Mouse (Mus musculus) 3T3-L1 (cell line): Measurements from ENCODE around the gene Ranbp9.

Source experiments
- DNase-seq: peaks from one replicate; pipeline ENCODE4 v3.0.0-alpha.2; 2015; ENCODE audit warnings: low read depth, low spot score

The Ranbp9 gene

GRCm38 (mm10) chr13:43452177-43452576, 28.9 kb downstream of the Ranbp9 start:
- no peak for DNase-seq

GRCm38 (mm10) chr13:43450686-43451085, 30.4 kb downstream of the Ranbp9 start:
- no peak for DNase-seq

- no peak for DNase-seq
Observed at GRCm38 (mm10) chr13:43447721-43448120, 33.4 kb downstream of the Ranbp9 start.

GRCm38 (mm10) chr13:43445754-43446153, 35.3 kb downstream of the Ranbp9 start:
- no peak for DNase-seq

GRCm38 (mm10) chr13:43444717-43445116, 36.4 kb downstream of the Ranbp9 start:
- no peak for DNase-seq

- DNase-seq = no peak
Observed at GRCm38 (mm10) chr13:43443706-43444105, 37.4 kb downstream of the Ranbp9 start.

- no peak for DNase-seq
Observed at GRCm38 (mm10) chr13:43442551-43442950, 38.5 kb downstream of the Ranbp9 start.

- no peak for DNase-seq
Observed at GRCm38 (mm10) chr13:43440376-43440775, 40.7 kb downstream of the Ranbp9 start.

- no peak for DNase-seq
Observed at GRCm38 (mm10) chr13:43433395-43433794, 47.7 kb downstream of the Ranbp9 start.

- DNase-seq = no peak
Observed at GRCm38 (mm10) chr13:43428436-43428835, 52.6 kb downstream of the Ranbp9 start.

GRCm38 (mm10) chr13:43415249-43415648, 65.8 kb downstream of the Ranbp9 start:
- DNase-seq = no peak

- DNase-seq = no peak
Observed at GRCm38 (mm10) chr13:43413611-43414010, 67.5 kb downstream of the Ranbp9 start.

GRCm38 (mm10) chr13:43412311-43412710, 68.8 kb downstream of the Ranbp9 start:
- DNase-seq = peak; percentile 45

- DNase-seq = no peak
Observed at GRCm38 (mm10) chr13:43399576-43399975, 81.5 kb downstream of the Ranbp9 start.

GRCm38 (mm10) chr13:43398297-43399080, 82.6 kb downstream of the Ranbp9 start, which contains the start of gene Nol7:
Nol7 (plus strand) TSS chr13:43398390.
- peak; percentile 86 for DNase-seq

GRCm38 (mm10) chr13:43397700-43398296, 83.3 kb downstream of the Ranbp9 start:
- no peak for DNase-seq

GRCm38 (mm10) chr13:43385321-43385720, 95.8 kb downstream of the Ranbp9 start:
- no peak for DNase-seq

- DNase-seq = peak; percentile 18
Observed at GRCm38 (mm10) chr13:43379989-43380388, 101.1 kb downstream of the Ranbp9 start.

GRCm38 (mm10) chr13:43374918-43375432, 106.1 kb downstream of the Ranbp9 start:
- DNase-seq = no peak

GRCm38 (mm10) chr13:43374205-43374604, 106.9 kb downstream of the Ranbp9 start:
- DNase-seq = no peak

GRCm38 (mm10) chr13:43372892-43373291, 108.2 kb downstream of the Ranbp9 start:
- no peak for DNase-seq

- no peak for DNase-seq
Observed at GRCm38 (mm10) chr13:43370063-43370462, 111.0 kb downstream of the Ranbp9 start.

- DNase-seq = no peak
Observed at GRCm38 (mm10) chr13:43365825-43366184, 115.3 kb downstream of the Ranbp9 start.
